Mouse (Mus musculus): ENCODE data around the gene Pik3r5.

DNA sequence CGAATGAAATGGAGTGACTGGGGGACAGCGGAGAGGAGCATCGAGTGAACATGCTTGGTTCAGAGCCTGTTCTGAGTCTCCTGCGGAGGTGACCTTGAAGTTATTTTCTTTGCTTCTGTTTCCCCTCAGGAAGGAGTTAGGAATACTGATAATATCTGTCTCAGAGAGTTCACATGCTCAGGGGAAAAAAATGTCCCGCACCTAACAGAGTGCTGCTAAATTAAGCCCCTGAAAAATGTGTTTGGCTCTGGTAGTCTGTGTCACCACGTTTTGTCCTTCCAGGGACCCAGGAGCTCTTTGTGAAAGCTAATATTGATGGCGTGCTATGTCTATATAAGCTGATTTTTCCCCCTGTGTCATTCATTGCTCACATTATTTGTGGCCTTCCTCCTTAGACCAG lies 113.3 kb downstream of the Pik3r5 start:
- TF ChIP-seq CTCF (IDR thresholded peaks at IDR 0.05; ENCODE audit: low read depth) (no peak), EP300 (IDR thresholded peaks at IDR 0.05; ENCODE audit: low read depth) (no peak)

Measured in liver, postnatal 0 days (tissue).